Mouse (Mus musculus): Measurements from ENCODE around the gene Nkx2-3. TPM values are rescaled to one million over a fixed set of nuclear protein-coding genes. Genes with fewer than 3 reads are reported as not detected.

Nkx2-3 gene
- polyA plus RNA-seq, 1 experiment from 2014 or later: 2.5 TPM

Small RNA genes within 50 kb of the gene (microRNA-seq; reads per million reads assigned to microRNA genes)
- gene Gm22646: not detected

Other genes with a start within 250 kb of the Nkx2-3 start
- gene Hpse2, start 224.0 kb upstream of the Nkx2-3 start, polyA plus RNA-seq (2016; fragmentation: Nextera tagmentation; extraction: Ambion mirVana): 0.21 and 0.50 TPM in 2 replicates
- 0.36 and 0.59 TPM in 2 replicates for gene Cnnm1, start 171.9 kb upstream of the Nkx2-3 start, polyA plus RNA-seq (2016; fragmentation: Nextera tagmentation; extraction: Ambion mirVana)
- gene Got1, start 87.7 kb upstream of the Nkx2-3 start, polyA plus RNA-seq (2016; fragmentation: Nextera tagmentation; extraction: Ambion mirVana): 55.1 and 56.2 TPM in 2 replicates
- gene Slc25a28, start 62.6 kb downstream of the Nkx2-3 start, polyA plus RNA-seq (2016; fragmentation: Nextera tagmentation; extraction: Ambion mirVana): 15.8 and 16.7 TPM in 2 replicates
- gene Entpd7, start 77.3 kb downstream of the Nkx2-3 start, polyA plus RNA-seq (2016; fragmentation: Nextera tagmentation; extraction: Ambion mirVana): 9.7 and 9.9 TPM in 2 replicates
- gene Cutc, start 140.7 kb downstream of the Nkx2-3 start, polyA plus RNA-seq (2016; fragmentation: Nextera tagmentation; extraction: Ambion mirVana): 10.6 and 11.2 TPM in 2 replicates
- gene Cox15, start 140.7 kb downstream of the Nkx2-3 start, polyA plus RNA-seq (2016; fragmentation: Nextera tagmentation; extraction: Ambion mirVana): 12.8 and 13.6 TPM in 2 replicates
- gene Abcc2, start 169.9 kb downstream of the Nkx2-3 start, polyA plus RNA-seq (2016; fragmentation: Nextera tagmentation; extraction: Ambion mirVana): not detected in 2 replicates

Measured in midbrain, embryonic 12.5 days (tissue).